Mouse (Mus musculus): ENCODE data around the gene Tnnc2.

Tnnc2 gene

DNA sequence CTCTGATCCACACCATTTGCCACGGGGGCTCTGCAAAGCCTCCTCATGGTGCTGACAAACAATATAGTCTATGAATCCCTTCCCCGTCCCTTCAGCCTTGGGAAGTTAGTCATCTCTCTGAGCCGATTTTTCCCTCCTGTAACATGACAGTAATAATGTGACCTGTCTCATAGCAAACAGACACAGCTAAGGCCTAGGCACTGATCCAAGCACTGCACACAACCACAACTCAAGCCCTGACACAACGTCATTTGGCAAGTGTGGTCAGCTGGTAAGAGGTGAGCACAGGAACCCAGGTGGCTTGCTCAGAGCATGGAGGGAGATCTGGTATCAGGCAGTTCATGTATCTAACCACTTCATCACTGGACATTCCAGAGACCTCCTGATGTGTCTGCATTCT, 16.1 kb upstream of the Tnnc2 start:
- DNase-seq (ENCODE audit: low read depth, low spot score) = no peak

DNA sequence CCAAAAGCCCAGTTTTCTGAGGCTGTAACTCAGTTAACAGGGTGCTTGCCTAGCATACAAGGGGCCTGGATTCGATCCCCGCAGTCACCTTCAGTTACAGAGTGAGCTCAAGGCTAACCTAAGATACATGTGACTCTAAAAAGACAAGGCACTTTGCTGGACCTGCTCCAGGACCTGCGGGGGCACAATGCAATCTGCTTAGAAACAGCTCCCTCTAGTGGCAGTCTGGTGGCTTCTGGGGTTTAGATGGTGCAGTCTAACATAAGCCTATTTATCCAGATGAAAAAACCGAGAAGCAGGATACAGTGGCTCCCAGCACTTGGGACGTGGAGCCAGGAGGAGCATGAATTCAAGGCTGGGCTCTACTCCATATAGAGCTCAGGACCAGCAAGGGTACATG, 14.5 kb upstream of the Tnnc2 start:
- peak; percentile 97 for DNase-seq (ENCODE audit: low read depth, low spot score)

DNA sequence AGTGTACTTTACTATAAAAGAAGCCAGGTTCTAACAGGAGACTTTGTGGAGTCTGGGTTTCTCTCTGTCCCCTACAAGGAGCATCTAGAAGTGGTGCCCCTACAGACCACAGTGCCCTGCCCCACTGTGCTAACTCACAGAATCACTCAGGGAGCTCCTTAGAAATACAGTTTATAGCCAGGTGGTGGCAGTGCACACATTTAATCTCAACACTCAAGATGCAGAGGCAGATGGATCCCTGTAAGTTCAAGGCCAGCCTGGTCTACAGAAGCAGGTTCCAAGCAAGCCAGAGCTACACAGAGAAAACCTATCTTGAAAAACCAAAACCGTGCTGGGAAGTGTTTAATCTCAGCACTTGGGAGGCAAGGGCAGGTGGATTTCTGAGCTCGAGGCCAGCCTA, 14.0 kb upstream of the Tnnc2 start:
- peak; percentile 67 for DNase-seq (ENCODE audit: low read depth, low spot score)

DNA sequence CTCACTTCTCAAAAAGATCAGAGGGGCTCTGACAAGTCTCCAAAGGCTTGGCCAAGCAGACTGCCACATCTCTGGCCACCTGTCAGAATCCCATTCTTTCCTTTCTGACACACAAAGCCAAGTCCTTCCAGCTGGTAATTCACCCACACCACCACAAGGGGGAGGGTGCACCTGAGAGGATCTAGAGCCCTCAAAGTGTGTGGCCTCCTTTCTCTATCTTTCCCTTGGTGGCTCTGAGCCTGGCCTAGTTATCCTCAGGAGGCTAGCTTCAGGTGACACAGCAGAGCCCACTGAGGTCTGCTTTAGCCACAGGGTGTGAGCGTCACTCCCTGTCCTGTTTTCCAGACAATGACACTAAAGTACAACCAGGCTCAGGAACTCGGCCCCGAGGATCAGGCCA, 13.5 kb upstream of the Tnnc2 start:
- DNase-seq (ENCODE audit: low read depth, low spot score) = peak; percentile 86

DNA sequence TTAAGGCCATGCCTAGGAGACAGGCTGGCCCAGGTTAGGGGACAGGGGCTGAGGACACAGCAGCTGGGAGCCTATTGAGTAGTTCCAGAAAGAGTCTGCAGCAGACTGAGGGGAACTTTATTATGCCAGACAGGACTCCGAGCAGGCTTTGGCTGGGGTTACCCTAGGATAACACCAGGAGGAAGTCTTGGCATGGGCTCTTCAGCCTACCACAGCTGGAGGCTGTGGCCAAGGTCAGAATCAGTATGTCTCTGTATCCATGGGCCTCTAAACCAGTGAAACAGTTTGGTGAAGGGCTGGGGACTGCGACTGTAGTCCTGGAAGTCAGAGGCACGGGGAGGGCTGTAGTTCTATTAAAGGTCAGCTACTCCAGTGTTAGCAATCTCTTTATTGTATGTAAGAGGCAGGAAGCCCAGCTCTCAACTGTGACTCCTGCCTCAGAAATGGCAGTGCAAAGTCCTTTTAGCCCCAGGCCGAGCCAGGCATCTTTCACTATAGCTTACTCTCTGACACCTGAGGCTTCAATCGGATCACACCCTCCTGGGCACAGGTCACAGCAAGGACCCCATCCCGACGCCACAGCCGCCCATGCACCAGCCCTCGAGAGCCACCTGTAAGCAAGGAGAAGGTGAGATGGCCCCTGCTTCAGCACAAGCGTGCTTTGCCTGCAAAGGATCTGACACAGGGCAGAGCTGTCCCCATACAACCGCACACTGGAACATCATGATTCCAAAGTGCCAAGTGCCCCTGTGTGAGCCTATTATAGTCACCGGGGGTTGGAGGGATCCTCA, 12.8 kb upstream of the Tnnc2 start:
- DNase-seq (ENCODE audit: low read depth, low spot score) = no peak

DNA sequence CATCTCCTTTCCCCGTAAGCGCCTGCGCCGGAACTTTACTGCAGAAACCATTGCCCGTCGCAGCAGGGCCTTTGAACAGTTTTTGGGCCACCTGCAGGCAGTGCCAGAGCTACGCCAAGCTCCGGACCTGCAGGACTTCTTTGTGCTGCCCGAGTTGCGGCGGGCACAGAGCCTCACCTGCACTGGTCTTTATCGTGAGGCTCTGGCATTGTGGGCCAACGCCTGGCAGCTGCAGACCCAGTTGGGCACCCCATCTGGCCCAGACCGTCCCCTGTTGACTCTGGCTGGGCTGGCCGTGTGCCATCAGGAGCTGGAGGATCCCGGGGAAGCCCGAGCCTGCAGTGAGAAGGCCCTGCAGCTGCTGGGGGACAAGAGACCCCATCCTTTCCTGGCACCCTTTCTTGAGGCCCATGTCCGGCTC, 12.1 kb upstream of the Tnnc2 start:
- no peak for DNase-seq (ENCODE audit: low read depth, low spot score)

DNA sequence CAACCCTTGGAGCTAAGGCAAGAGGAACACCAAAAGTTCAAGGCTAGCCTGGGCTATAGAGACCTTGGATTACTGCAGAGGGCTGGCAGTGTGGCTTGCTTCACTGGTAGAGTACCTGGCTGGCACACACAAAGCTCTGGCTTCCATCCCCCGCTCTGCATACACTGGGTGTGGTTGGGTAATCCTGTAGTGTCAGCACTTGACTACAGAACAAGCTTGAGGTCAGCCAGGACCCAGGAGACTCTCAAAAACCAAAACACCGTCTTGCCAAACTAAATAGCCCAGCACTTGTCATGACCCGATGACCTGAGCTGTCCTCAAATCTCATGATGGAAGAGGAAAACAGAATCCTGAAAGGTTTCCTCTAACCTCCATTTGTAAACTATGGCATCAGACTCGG, 10.7 kb upstream of the Tnnc2 start:
- peak; percentile 47 for DNase-seq (ENCODE audit: low read depth, low spot score)

DNA sequence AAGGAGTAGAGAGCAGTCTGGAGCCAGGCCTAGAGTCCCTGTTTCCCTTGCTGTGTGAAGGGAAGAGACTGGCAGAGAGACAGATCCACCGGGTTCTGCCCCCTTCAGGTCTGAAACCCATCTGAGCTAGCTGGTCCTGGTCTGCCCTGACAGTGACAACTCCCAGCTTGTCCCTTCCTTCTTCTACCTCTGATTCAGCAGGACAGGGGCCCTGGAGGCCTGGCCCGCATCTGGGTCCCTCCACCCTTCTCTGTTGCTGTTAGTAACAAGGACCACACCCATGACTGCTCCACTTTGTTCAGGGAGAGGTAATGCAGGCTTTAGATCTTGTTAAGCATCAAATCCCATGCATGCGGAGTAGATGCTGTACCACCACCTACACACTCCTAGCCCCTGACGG, 8.6 kb upstream of the Tnnc2 start:
- no peak for DNase-seq (ENCODE audit: low read depth, low spot score)

DNA sequence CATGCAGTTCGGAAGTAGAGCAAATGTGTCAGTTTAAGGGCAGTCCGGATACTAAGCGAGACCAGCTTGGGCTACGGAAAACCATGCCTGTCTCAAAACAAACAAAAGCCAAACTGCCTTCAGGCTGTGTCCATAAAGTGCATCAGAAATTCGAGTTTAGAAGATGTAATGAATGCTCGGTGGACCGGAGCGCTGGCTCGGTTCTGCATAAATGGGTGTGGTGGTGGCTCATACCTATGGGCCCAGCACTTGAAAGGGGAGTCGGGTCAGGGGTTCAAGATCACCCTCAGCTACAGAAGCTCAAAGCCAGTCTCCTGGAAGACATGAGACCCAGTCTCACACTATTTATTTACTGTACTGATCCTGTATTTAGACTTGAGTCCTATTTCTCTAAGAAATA, 8.0 kb upstream of the Tnnc2 start:
- DNase-seq (ENCODE audit: low read depth, low spot score) = no peak

DNA sequence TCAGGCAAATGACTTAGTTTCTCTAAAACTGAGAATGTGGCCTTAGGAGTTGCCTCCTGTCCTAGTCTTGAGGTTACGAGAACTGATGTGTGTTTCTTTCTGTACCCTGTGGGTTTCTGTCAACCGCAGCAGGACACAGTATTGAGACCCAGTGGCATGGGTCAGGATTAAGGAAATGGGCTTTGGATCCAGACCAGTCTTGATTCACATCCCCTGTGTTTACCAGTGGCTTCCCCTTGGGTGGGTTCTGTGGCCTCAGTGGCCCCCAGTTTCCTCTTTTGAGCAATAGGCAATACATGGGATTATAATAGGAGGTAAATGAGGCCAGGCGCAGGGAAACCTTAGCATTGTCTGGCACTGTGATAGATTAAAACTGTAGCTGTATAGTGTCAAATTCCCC, 7.3 kb upstream of the Tnnc2 start:
- DNase-seq (ENCODE audit: low read depth, low spot score) = no peak

DNA sequence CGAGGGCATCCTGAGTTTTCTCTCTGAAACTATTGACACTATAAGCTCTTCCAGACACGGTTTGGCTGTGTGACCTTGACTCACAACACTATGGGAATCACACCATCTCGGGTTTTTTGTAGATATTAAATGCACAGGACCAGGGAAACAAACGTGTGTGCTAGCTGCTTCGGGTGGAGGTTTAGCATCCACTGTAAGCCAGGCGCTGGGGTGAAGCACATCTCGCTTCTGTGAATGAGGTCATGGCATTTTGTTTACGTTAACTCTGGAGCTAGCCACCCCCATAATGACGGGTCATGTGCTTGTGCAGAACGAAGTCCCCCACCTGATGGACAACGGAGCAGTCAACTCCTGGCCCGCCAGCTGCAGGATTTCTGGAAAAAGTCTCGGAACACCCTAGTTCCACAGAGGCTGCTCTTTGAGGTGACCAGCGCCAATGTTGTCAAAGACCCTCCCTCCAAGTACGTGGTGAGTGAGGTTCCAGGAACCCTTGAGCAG, 6.7 kb upstream of the Tnnc2 start:
- peak; percentile 68 for DNase-seq (ENCODE audit: low read depth, low spot score)

DNA sequence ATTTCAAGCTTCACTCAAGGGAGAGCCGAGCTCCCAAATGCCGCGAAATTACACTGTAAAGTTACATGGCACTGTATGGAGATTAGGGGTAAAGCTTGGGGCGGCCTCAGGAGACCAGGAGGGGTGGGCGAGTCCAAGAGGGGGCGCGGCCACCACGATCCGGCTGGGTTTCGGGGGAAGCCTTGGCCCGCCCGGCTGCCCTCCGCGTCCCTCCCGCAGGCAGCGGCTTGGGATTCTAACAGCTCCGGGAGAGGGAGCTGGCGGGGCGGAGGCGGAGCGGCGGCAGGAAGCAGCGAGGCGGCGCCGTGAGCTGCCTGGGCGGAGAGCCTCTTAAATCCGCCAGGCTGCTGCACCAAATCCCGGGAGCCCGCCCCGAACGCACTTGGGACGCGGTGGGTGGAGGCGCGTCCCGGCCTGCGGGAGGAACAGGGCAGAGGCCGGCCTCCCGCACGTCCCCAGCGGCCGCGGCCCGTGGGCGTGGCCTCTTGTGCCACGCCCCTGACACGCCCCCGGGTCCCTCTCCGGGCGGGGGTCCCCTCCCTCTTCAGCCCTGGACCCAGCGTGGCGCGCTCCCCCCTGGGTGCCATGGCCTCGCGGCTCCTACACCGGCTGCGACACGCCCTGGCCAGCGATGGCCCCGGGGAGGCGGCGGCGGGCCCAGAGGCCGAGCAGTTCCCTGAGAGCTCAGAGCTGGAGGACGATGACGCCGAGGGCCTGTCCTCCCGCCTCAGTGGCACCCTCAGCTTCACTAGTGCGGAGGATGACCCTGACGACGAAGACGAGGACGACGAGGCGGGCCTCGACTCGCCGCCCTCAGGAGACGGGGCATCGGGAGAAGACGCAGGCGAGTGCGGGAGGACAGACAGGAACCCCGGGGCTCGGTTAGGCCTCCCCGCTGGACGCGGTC, 6.0 kb upstream of the Tnnc2 start, which contains the start of gene Snx21:
Gene Snx21, plus strand, starts transcription at position 343 of the 907 bp plus-strand sequence.
- DNase-seq (ENCODE audit: low read depth, low spot score) = peak; percentile 85

DNA sequence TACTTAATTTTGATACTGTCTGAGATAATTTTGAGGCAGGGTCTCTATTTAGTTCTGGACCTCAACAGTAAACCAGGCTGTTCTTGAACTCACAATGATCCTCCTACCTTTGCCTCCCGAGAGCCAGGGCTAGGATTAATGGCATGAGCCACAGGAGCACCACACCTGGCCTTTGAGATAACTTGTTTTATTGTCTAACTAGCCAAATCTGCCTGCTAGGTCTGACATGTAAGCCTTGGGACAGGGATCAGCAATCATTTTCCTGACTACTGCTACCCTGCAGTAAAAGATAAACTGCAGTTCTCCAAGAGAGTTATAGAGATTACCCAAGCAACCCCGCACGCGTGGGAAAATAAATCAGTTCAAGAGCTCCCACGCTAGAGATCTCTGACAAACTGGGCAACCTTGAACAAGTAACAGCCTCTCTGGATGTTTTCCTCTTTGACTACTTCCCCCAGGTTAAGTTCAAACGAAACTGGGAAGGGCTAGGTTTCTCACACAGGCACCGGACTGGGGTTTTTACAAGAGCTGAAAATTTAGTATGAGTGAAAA, 5.2 kb upstream of the Tnnc2 start:
- no peak for DNase-seq (ENCODE audit: low read depth, low spot score)

DNA sequence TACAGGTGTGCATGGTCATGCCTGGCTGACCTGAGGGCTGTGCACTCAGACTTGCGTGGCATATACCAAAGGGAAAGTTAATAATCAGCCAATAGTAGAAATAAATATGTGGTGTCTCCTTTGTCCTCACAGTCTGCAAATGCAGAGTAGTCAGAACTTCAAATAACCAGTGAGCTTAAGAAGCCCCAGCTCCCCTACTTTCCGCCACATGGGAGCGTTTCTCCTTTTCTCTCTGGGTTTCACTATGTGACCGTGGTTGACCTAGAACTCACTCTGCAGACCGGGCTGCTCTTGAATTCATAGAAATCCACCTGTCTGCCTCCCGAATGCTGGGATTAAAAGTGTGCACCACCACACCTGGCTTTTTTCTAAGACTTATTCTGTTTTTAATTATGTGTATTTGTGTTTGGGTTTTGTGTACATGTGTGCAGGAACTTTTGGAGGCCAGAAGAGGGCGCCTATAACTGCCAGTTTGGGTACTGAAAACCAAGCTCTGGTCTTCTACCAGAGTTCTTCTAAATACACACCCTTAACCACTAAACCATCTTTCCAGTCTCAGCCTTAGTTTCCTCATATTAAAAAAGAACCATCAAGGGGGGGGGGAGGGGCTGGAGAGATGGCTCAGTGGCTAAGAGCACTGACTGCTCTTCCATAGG, 4.3 kb upstream of the Tnnc2 start:
- peak; percentile 71 for DNase-seq (ENCODE audit: low read depth, low spot score)

DNA sequence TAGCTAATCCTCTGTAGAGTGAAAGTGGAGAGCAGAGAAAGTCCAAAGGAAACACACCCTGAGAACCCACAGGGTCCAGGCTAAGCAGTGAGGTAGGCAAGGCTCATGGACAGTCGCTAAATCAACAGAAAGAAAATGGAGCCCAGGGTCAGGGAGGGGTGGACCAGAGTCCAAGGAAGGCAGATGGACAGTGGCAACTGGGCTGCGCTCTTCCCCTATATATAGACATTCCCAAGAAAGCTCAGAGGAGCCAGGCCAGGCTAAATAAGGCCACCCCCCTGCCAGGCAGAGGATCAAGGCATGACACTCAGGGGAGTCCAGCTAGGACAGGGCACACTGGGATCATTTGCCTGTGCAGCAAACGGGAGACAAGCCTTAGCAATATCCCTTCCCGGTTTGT, 2.1 kb upstream of the Tnnc2 start:
- no peak for DNase-seq (ENCODE audit: low read depth, low spot score)

DNA sequence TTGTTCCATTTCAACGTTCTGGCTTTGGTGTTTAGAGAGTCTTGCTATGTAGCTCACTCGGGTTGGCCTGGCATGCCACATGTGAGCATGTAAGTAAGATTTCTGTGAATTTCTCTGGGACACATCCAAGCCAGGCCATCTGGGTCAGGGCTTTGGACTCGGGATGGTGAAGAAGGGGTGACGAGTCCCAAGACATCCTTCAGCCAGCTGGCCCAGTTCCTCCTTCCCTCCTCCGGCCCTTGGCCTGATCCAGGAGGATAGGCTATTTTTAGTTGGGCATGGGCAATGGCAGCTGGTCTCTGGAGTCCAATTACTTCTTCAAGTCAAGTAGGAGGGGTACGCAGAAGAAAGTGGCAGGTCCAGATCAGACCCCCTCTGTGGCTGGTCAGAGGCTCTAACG, 958 bp downstream of the Tnnc2 start:
- no peak for DNase-seq (ENCODE audit: low read depth, low spot score)

DNA sequence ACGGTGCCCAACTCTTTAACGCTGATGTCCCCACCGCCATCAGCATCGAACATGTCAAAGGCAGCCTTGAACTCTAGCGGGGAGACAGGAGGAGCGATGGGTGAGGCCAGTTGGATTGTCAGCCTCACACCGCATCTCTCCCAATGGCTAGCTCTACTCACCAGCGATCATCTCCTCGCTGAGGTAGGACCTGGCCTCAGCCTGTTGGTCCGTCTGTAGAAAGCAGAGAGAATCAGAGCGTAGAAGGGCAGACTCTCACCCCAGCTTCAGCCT, 1.8 kb downstream of the Tnnc2 start:
- no peak for DNase-seq (ENCODE audit: low read depth, low spot score)

DNA sequence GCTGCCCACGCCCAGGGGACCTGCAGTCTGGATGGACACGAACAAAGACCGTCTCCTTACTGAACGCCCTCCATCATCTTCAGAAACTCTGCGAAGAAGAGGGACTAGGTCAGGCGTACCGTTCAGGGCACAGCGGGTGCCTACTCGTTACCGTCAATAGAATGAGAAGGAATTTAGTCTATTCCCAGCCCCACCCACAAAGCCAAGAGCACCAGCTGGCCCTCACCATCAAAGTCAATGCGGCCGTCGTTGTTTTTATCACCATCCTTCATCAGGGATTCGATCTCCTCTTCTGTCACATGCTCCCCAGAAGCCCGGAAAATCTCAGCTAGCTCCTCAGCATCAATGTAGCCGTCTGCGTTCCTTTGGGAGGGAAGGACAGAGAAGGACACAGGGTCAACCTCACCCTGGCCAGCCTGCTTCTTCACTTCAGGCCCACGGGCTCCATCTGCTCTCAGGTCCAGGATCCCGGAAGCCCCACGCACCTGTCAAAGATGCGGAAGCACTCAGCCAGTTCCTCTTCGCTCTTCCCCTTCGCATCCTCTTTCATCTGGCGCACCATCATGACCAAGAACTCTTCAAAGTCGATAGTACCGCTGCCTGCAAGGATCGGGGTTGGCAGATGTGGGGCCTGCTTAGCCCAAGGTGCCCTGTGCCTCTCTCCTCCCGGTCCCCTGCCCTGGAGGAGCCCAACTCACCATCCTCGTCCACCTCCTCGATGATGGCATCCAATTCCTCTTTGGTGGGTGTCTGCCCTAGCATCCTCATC, 2.3 kb downstream of the Tnnc2 start:
- DNase-seq (ENCODE audit: low read depth, low spot score) = no peak

DNA sequence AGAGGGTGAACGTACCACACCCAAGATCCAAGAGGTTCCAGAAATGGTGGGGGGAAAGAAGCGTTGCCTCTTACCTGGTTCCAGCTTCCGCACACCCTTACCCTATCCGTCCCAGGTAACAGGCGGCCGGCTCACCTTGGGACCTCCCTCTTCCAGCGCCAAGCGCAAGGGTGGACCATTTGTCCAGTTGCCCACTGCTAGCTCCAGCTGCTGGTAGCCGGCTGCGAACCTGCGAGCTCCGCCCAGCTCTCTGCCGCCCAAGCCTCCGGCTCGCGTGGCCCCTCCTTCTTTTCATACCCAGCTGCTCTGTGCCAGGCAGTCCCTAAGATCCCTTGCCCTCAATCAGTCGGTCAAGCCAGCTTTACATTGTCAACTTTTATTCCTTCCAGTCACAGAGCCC, 3.0 kb downstream of the Tnnc2 start:
- no peak for DNase-seq (ENCODE audit: low read depth, low spot score)

DNA sequence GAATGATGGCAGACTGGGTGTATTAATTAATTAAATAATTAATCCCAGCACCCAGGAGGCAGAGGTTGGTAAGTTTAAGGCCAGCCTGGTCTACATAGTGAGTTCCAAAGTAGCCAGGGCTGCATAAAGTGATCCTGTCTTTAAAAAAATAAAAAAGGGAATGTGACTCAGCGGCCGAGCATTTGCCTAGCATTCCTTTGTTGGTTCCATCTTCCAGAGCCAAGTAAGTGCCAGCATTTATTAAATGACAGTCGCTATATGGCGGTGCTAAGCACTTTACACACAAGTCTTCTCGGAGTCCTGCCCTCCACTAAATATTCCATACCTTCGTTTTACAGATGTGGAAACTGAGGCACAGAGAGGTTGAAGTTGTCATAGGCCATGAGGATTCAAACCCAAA, 3.6 kb downstream of the Tnnc2 start:
- DNase-seq (ENCODE audit: low read depth, low spot score) = peak; percentile 87

DNA sequence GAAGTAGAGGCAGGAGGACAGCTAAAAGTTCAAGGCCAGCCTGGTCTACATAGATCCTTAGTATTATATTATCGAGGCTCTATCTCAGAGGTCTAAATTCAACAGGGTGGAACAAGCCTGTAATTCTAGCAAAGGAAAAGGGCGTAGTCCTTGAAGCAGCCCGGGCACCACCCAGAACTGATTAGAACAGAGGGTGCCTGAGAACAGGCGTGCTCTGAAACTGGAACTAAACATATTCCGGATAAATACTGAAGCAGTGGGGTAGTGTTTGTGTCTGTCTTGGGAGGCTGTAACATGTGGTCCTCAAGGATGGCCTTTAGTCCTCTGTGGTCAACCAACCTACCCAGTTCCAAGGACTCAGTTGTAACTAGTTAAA, 5.8 kb downstream of the Tnnc2 start:
- no peak for DNase-seq (ENCODE audit: low read depth, low spot score)

Data from 3T3-L1 (cell line).